Mouse (Mus musculus) gastrocnemius, adult 2 months (tissue): ENCODE results near the gene Prap1. TPM values are rescaled to one million over a fixed set of nuclear protein-coding genes. Genes with fewer than 3 reads are reported as not detected.
A peak's percentile ranks its signal among the peaks of the same experiment; 100 is the strongest.

Experiments used
- DNase-seq: peaks from one replicate; pipeline ENCODE4 v3.0.0; 2022
- H3K27ac ChIP-seq: fragments of 200-600 bp; 2 replicates; pipeline ENCODE4 v1.8.1; 2022; ENCODE audit warnings: mild to moderate bottlenecking
- H3K4me3 ChIP-seq: fragments of 200-600 bp; 2 replicates; pipeline ENCODE4 v1.8.1; 2022; ENCODE audit warnings: mild to moderate bottlenecking, moderate library complexity
- CTCF ChIP-seq: fragments of 200-600 bp; IDR thresholded peaks from 2 replicates; pipeline ENCODE4 v1.8.1; 2022; ENCODE audit warnings: antibody characterized with exemption, mild to moderate bottlenecking, moderate library complexity
- intact Hi-C: fragments of 180-260 bp; cut with DNase I; formaldehyde crosslinking; loops from one replicate; pipeline ENCODE4 v1.15.1; 2025
- total RNA-seq, 2 experiments: library from RNA; stranded (reverse); gene quantifications; 2 replicates each; pipeline ENCODE4 v1.2.3; 2021

The Prap1 gene
- total RNA-seq, 2 experiments from 2014 or later, result not detected

GRCm38 (mm10) chr7:140096055-140096454 lies 2.9 kb downstream of the Prap1 start:
- TF ChIP-seq CTCF, result no peak
- Histone ChIP-seq H3K4me3 (no peak overlapping the region), H3K27ac (no peak overlapping the region)
- intact Hi-C loops, result no loop called here
- DNase-seq, result no peak

- Histone ChIP-seq H3K27ac (no peak overlapping the region), H3K4me3 (no peak overlapping the region)
- no peak for DNase-seq
- intact Hi-C loops, result no loop called here
- no peak for TF ChIP-seq CTCF
Observed at GRCm38 (mm10) chr7:140098466-140098865, 5.3 kb downstream of the Prap1 start.

- peak overlapping the region; percentile 84 for H3K4me3 ChIP-seq
- DNase-seq, result no peak
- no peak for TF ChIP-seq CTCF
- intact Hi-C loops, result no loop called here
- H3K27ac ChIP-seq, result peak overlapping the region; percentile 94
Observed at GRCm38 (mm10) chr7:140101498-140101897, 8.3 kb downstream of the Prap1 start.

GRCm38 (mm10) chr7:140101993-140102860 lies 9.0 kb downstream of the Prap1 start, which contains the start of gene Fuom:
Gene Fuom (minus strand): TSS chr7:140102441.
- no peak; the same call in 1 of the 2 replicates for TF ChIP-seq CTCF
- Histone ChIP-seq H3K27ac (peak within 1 kb of the TSS; percentile 94), H3K4me3 (peak within 1 kb of the TSS; percentile 84)
- intact Hi-C loops, result loop anchor here (1.0 kb wide), 1 partner anchor 14 kb away; the partner anchor contains the start of gene Echs1
- peak; percentile 92 for DNase-seq

GRCm38 (mm10) chr7:140104009-140104408 lies 10.8 kb downstream of the Prap1 start:
- Histone ChIP-seq H3K4me3 (no peak overlapping the region), H3K27ac (no peak overlapping the region)
- DNase-seq, result no peak
- intact Hi-C loops, result no loop called here
- no peak for TF ChIP-seq CTCF

GRCm38 (mm10) chr7:140111943-140112342 lies 18.7 kb downstream of the Prap1 start:
- DNase-seq, result no peak
- Histone ChIP-seq H3K4me3 (no peak overlapping the region), H3K27ac (no peak overlapping the region)
- no peak for TF ChIP-seq CTCF
- intact Hi-C loops, result no loop called here

- peak; percentile 69 for DNase-seq
- H3K4me3 ChIP-seq, result peak within 1 kb of the TSS; percentile 91
- peak within 1 kb of the TSS; percentile 97 for H3K27ac ChIP-seq
- TF ChIP-seq CTCF, result no peak; the same call in 1 of the 2 replicates
- intact Hi-C loops, result loop anchor here (1.0 to 5.0 kb wide), 2 partner anchors 13 to 78 kb away; partner anchors contain the start of genes Fuom, Tubgcp2 and Zfp511
Observed at GRCm38 (mm10) chr7:140115583-140116328, 22.6 kb downstream of the Prap1 start, which contains the start of gene Paox. Gene Paox (plus strand): TSS chr7:140115799.

- DNase-seq, result peak; percentile 95
- TF ChIP-seq CTCF, result no peak
- peak within 1 kb of the TSS; percentile 97 for H3K27ac ChIP-seq
- peak within 1 kb of the TSS; percentile 91 for H3K4me3 ChIP-seq
- intact Hi-C loops, result loop anchor here (1.0 to 5.0 kb wide), 2 partner anchors 14 to 79 kb away; partner anchors contain the start of genes Fuom, Tubgcp2 and Zfp511
Observed at GRCm38 (mm10) chr7:140116329-140117054, 23.3 kb downstream of the Prap1 start, which contains the start of gene Echs1. Gene Echs1 (minus strand): TSS chr7:140116476.

GRCm38 (mm10) chr7:140120484-140120883 lies 27.3 kb downstream of the Prap1 start:
- Histone ChIP-seq H3K4me3 (no peak overlapping the region), H3K27ac (no peak overlapping the region)
- DNase-seq, result no peak
- intact Hi-C loops, result loop anchor here (10.0 kb wide), 1 partner anchor 1196 kb away; no protein-coding TSS in a partner anchor
- TF ChIP-seq CTCF, result no peak

GRCm38 (mm10) chr7:140121338-140121910 lies 28.2 kb downstream of the Prap1 start:
- intact Hi-C loops, result loop anchor here (10.0 kb wide), 1 partner anchor 1197 kb away; no protein-coding TSS in a partner anchor
- H3K27ac ChIP-seq, result no peak overlapping the region
- no peak for TF ChIP-seq CTCF
- H3K4me3 ChIP-seq, result no peak overlapping the region
- no peak for DNase-seq

GRCm38 (mm10) chr7:140122765-140123164 lies 29.6 kb downstream of the Prap1 start:
- TF ChIP-seq CTCF, result no peak
- intact Hi-C loops, result loop anchor here (10.0 kb wide), 1 partner anchor 1198 kb away; no protein-coding TSS in a partner anchor
- no peak for DNase-seq
- H3K4me3 ChIP-seq, result no peak overlapping the region
- no peak overlapping the region for H3K27ac ChIP-seq
